Mouse (Mus musculus) stomach, postnatal 0 days (tissue): Measurements from ENCODE around the gene Rrp8. TPM values are rescaled to one million over a fixed set of nuclear protein-coding genes. Genes with fewer than 3 reads are reported as not detected.

Experiments
- ATAC-seq: fragments of 200-750 bp; cut with Nextera tagmentation; 2 replicates; pipeline ENCODE4 v1.8.0; 2017; ENCODE audit not compliant: low FRiP score, low TSS enrichment
- DNase-seq: peaks from one replicate; pipeline ENCODE4 v3.0.0-alpha.2; 2016; ENCODE audit warnings: low spot score
- H3K27ac ChIP-seq: fragments of 300-500 bp; sonication (generic); replicated peaks from 2 replicates; pipeline ENCODE4 v1.5.1; 2014; ENCODE audit warnings: mild to moderate bottlenecking, control low read depth
- H3K27me3 ChIP-seq: fragments of 300-500 bp; sonication (generic); 2 replicates; pipeline ENCODE4 v1.6.1; 2014; ENCODE audit warnings: low read length; ENCODE audit not compliant: control insufficient read depth, insufficient read depth
- H3K36me3 ChIP-seq: fragments of 300-500 bp; sonication (generic); 2 replicates; pipeline ENCODE4 v1.6.1; 2014; ENCODE audit warnings: low read length, mixed read lengths; ENCODE audit not compliant: control insufficient read depth, insufficient read depth
- H3K4me1 ChIP-seq: fragments of 300-500 bp; sonication (generic); replicated peaks from 2 replicates; pipeline ENCODE4 v1.6.1; 2014; ENCODE audit warnings: antibody characterized with exemption; ENCODE audit not compliant: control insufficient read depth, insufficient read depth
- H3K4me2 ChIP-seq: fragments of 300-500 bp; sonication (generic); replicated peaks from 2 replicates; pipeline ENCODE4 v1.6.1; 2014; ENCODE audit warnings: low read depth, mild to moderate bottlenecking, control low read depth, moderate library complexity
- H3K4me3 ChIP-seq: fragments of 300-500 bp; sonication (generic); 2 replicates; pipeline ENCODE4 v1.5.1; 2014; ENCODE audit warnings: low read depth, low read length, control low read depth
- H3K9ac ChIP-seq: fragments of 300-500 bp; sonication (generic); 2 replicates; pipeline ENCODE4 v1.6.1; 2014; ENCODE audit warnings: mild to moderate bottlenecking, low read length, control low read depth, mixed read lengths
- H3K9me3 ChIP-seq: fragments of 300-500 bp; sonication (generic); 2 replicates; pipeline ENCODE4 v1.6.1; 2016; ENCODE audit warnings: low read length; ENCODE audit not compliant: control insufficient read depth
- CTCF ChIP-seq: IDR thresholded peaks from 2 replicates; pipeline ENCODE4 v1.5.1; 2016; ENCODE audit warnings: antibody characterized with exemption, low read depth, mild to moderate bottlenecking, moderate library complexity
- EP300 ChIP-seq: optimal IDR thresholded peaks from 2 replicates; pipeline ENCODE3; 2016; ENCODE audit warnings: antibody characterized with exemption
- WGBS: fragments of 180-500 bp; shearing (Covaris S2); extraction: QIAGEN DNeasy Blood & Tissue Kit; methylation state at CpG from one replicate; pipeline ENCODE4 v1.1.7; 2014; 5-methylcytosine and 5-hydroxymethylcytosine counted together
- polyA plus RNA-seq: library from polyadenylated mRNA; unstranded; fragments of >200 nt; fragmentation: Nextera tagmentation; extraction: Ambion mirVana; gene quantifications from 2 replicates; pipeline ENCODE4 v1.2.1, GENCODE M21; 2015

The Rrp8 gene
- 16.6 and 21.3 TPM in 2 replicates for polyA plus RNA-seq

DNA sequence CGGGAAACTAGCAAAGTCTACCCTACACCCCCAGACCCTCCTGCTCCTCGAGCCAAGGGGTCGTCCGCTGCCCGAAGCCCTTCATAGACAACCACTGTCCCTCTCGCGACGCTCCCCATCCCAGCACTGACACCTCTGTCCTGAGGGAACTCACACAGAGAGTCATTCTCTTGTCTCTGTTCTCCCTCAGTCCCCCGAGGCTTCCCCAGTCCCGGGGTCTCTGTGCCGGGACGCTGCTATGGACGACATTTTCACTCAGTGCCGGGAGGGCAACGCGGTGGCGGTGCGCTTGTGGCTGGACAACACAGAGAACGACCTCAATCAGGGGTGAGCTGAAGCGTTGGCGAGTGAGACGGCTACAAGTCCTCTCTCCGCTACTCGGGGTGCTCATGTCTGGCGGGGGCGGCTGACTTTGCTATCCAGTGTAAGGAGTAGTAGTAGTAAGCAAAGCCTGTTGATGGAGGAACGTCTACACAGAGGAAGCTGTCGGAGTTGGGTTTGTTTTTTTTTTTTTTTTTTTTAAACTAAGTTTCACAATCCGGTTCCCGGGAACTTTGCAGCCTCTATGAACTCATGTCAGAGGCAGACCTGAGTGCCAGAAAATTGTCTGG, at the start of gene Rrp8:
Gene Rrp8 (minus strand): TSS at position 475 of the 611 bp plus-strand sequence.
- Histone ChIP-seq H3K4me2 (peak within 1 kb of the TSS; percentile 84), H3K9ac (peak within 1 kb of the TSS; percentile 96), H3K27me3 (no peaks in the 10 kb centered on the region), H3K4me1 (no peaks in the 10 kb centered on the region), H3K36me3 (peaks cover 21% of the 10 kb centered on the region), H3K9me3 (no peaks in the 10 kb centered on the region), H3K27ac (peak within 1 kb of the TSS; percentile 95), H3K4me3 (peak within 1 kb of the TSS; percentile 94)
- TF ChIP-seq EP300, result no peak
- no peak for TF ChIP-seq CTCF
- DNase-seq (peak; percentile 47), ATAC-seq (no peak)
- under 1% methylated on average over 30 of the region's 30 CpGs for WGBS

GRCm38 (mm10) chr7:105786506-105787284, 49.5 kb upstream of the Rrp8 start:
- TF ChIP-seq EP300 (no peak), CTCF (no peak)
- H3K27me3 ChIP-seq, result 0 out of 2 replicates have a peak, but pooled peaks cover 3% of the 10 kb centered on the region
- H3K27ac ChIP-seq, result peak overlapping the region; percentile 90
- H3K9me3 ChIP-seq, result no peaks in the 10 kb centered on the region
- peak overlapping the region; percentile 75 for H3K4me3 ChIP-seq
- H3K4me1 ChIP-seq, result no peaks in the 10 kb centered on the region; the same call in 1 of the 2 replicates
- no peaks in the 10 kb centered on the region for H3K36me3 ChIP-seq
- 8% methylated on average over 18 of the region's 20 CpGs for WGBS
- DNase-seq (peak; percentile 23), ATAC-seq (peak; percentile 72)
- peak overlapping the region; percentile 87 for H3K9ac ChIP-seq
- peak overlapping the region; percentile 68 for H3K4me2 ChIP-seq

DNA sequence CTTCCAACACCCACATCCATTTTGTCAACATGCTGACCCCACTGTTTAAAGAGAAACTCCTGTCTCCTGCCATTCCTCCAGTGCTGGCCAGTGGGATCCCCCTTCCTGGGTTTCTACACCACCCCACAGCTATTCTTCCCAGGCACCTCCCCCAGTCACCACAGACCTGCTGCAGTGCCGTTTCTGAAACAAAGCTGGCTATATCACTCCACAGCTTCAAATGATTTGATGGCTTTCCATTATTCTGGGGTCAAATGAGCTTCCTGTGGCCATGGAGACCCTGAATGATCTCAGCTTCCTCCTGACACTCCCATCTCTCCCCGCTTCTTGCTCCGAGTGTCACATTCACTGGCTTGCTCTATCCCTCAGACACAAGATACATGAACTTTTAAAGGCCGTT, 47.4 kb upstream of the Rrp8 start:
- no peak for DNase-seq
- H3K27ac ChIP-seq, result no peak overlapping the region
- no peak for TF ChIP-seq CTCF
- no peak for TF ChIP-seq EP300
- no peak overlapping the region for H3K4me3 ChIP-seq
- H3K27me3 ChIP-seq, result 0 out of 2 replicates have a peak, but pooled peaks cover 3% of the 10 kb centered on the region
- H3K4me1 ChIP-seq, result no peaks in the 10 kb centered on the region; the same call in 1 of the 2 replicates
- no peak overlapping the region for H3K9ac ChIP-seq
- no peaks in the 10 kb centered on the region for H3K9me3 ChIP-seq
- no peaks in the 10 kb centered on the region for H3K36me3 ChIP-seq
- WGBS, result 20% methylated on average over 4 of the region's 4 CpGs
- ATAC-seq, result no peak
- H3K4me2 ChIP-seq, result no peak overlapping the region

- Histone ChIP-seq H3K27ac (no peak overlapping the region), H3K4me2 (no peak overlapping the region), H3K9ac (no peak overlapping the region), H3K36me3 (no peaks in the 10 kb centered on the region), H3K27me3 (0 out of 2 replicates have a peak, but pooled peaks cover 3% of the 10 kb centered on the region), H3K4me1 (peaks cover under 1% of the 10 kb centered on the region; the same call in 1 of the 2 replicates), H3K9me3 (no peaks in the 10 kb centered on the region), H3K4me3 (no peak overlapping the region)
- no peak for TF ChIP-seq CTCF
- TF ChIP-seq EP300, result no peak
- ATAC-seq, result no peak
- no peak for DNase-seq
- 43% methylated on average over 4 of the region's 4 CpGs for WGBS
Observed at GRCm38 (mm10) chr7:105783861-105784260, 46.7 kb upstream of the Rrp8 start.

DNA sequence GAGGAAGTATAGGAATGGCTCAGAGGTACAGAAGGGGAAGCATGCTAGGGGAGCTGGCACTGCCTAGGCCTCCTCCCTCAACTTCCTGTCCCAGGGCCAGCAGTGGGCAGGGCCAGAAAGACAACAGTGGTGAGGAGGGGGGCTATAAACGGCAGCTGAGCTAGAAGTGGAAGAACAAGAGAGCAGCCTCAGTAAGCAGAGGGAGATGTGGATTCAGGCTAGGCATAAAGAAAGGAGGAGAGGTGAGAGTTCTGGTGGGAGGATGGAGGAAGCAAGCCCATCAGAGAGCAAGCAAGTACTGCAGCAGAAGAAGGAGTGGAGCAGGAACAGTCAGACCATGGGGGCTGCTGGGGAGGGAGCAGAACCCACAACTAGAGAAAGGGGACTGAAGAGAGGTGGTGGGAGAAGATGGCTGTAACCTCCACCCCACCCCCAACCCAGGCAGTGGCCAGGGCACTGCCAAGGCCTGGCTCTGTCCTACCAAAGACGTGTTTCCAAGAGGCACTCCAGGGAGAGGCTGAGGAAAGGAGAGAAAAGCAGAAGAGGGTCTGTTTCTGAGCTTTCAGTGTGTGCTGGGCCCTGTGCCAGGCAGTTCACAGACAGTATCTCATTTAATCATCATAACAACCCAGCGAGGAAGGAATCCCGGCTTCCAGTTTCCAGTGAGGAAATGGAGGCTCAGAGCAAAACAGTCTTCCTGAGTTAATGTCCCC, 41.5 kb upstream of the Rrp8 start:
- Histone ChIP-seq H3K36me3 (no peaks in the 10 kb centered on the region), H3K9ac (peak overlapping the region; percentile 38; the same call in 1 of the 2 replicates), H3K4me1 (peaks cover 7% of the 10 kb centered on the region; the same call in 1 of the 2 replicates), H3K27ac (peak overlapping the region; percentile 86), H3K9me3 (no peaks in the 10 kb centered on the region), H3K27me3 (no peaks in the 10 kb centered on the region), H3K4me3 (no peak overlapping the region), H3K4me2 (peak overlapping the region; percentile 34)
- WGBS, result 24% methylated on average over 4 of the region's 4 CpGs
- ATAC-seq (peak; percentile 62), DNase-seq (no peak)
- TF ChIP-seq CTCF, result no peak
- no peak for TF ChIP-seq EP300
